Mouse (Mus musculus) lung, postnatal 0 days (tissue): ENCODE measurements around the gene Gnaq.

Experiments used
- CTCF ChIP-seq: IDR thresholded peaks from 2 replicates; pipeline ENCODE4 v1.5.1; 2016; ENCODE audit warnings: antibody characterized with exemption, mild to moderate bottlenecking
- EP300 ChIP-seq: IDR thresholded peaks from 2 replicates; pipeline ENCODE4 v1.6.1; 2016; ENCODE audit warnings: antibody characterized with exemption, mild to moderate bottlenecking, control low read depth

GRCm38 (mm10) chr19:16128715-16129114, 3.9 kb upstream of the Gnaq start:
- peak; percentile 66 for TF ChIP-seq CTCF
- TF ChIP-seq EP300: no peak
